Mouse (Mus musculus) MEL (cell line): ENCODE results near the gene Tmem143. TPM values are rescaled to one million over a fixed set of nuclear protein-coding genes. Genes with fewer than 3 reads are reported as not detected.

Experiments used
- DNase-seq: peaks from one replicate; pipeline ENCODE4 v3.0.0; 2011; ENCODE audit warnings: low read depth, low spot score
- H3K27ac ChIP-seq: 2 replicates; pipeline ENCODE4 v1.5.1; 2012; ENCODE audit warnings: low read depth, mild to moderate bottlenecking, control low read depth, low read length, moderate library complexity; ENCODE audit not compliant: control insufficient read depth
- H3K27me3 ChIP-seq, 2 experiments: fragments of 150-350 bp in 1 of 2; sonication (generic) in 1 of 2; 2 replicates each; pipeline ENCODE4 v1.6.1; 2012; ENCODE audit warnings: low read length in 2 of 2, mild to moderate bottlenecking in 2 of 2, improper control_type of control experiment in 1 of 2, moderate library complexity in 1 of 2; ENCODE audit not compliant: insufficient read depth in 2 of 2, control insufficient read depth in 1 of 2
- H3K36me3 ChIP-seq, 2 experiments: 2 replicates each; pipeline ENCODE4 v1.6.1; 2012 to 2014; ENCODE audit warnings: low read length in 2 of 2, improper control_type of control experiment in 1 of 2, inconsistent platforms in 1 of 2, mild to moderate bottlenecking in 1 of 2; ENCODE audit not compliant: insufficient read depth in 2 of 2, control insufficient read depth in 1 of 2
- H3K4me1 ChIP-seq, 2 experiments: fragments of 150-350 bp in 1 of 2; sonication (generic) in 1 of 2; 2 replicates each; pipeline ENCODE4 v1.6.1; 2012; ENCODE audit warnings: low read length in 2 of 2, improper control_type of control experiment in 1 of 2, mild to moderate bottlenecking in 1 of 2; ENCODE audit not compliant: insufficient read depth in 2 of 2, control insufficient read depth in 1 of 2
- H3K4me3 ChIP-seq, 2 experiments: fragments of 150-350 bp in 1 of 2; sonication (generic) in 1 of 2; 2 replicates each; pipeline ENCODE4 v1.5.1; 2012; ENCODE audit warnings: low read depth in 2 of 2, low read length in 2 of 2, mild to moderate bottlenecking in 2 of 2, moderate library complexity in 2 of 2, control low read depth in 1 of 2, improper control_type of control experiment in 1 of 2; ENCODE audit not compliant: control insufficient read depth in 1 of 2, insufficient read depth in 1 of 2
- H3K79me2 ChIP-seq: 2 replicates; pipeline ENCODE4 v1.6.1; 2012; ENCODE audit warnings: mild to moderate bottlenecking, low read length, moderate library complexity; ENCODE audit not compliant: control insufficient read depth, poor library complexity, insufficient read depth
- H3K9ac ChIP-seq: 2 replicates; pipeline ENCODE4 v1.6.1; 2012; ENCODE audit warnings: low read depth, mild to moderate bottlenecking, control low read depth, low read length, moderate library complexity; ENCODE audit not compliant: control insufficient read depth, poor library complexity, severe bottlenecking
- H3K9me3 ChIP-seq: fragments of 150-350 bp; sonication (generic); replicated peaks from 2 replicates; pipeline ENCODE4 v1.6.1; 2012; ENCODE audit warnings: mild to moderate bottlenecking, low read length, improper control_type of control experiment, moderate library complexity; ENCODE audit not compliant: insufficient read depth
- BHLHE40 ChIP-seq: IDR thresholded peaks from 2 replicates; pipeline ENCODE4 v1.6.1; 2012; ENCODE audit warnings: low read depth, mild to moderate bottlenecking, inconsistent platforms, low read length, improper control_type of control experiment, borderline replicate concordance
- CHD1 ChIP-seq: IDR thresholded peaks from 2 replicates; pipeline ENCODE4 v1.6.1; 2012; ENCODE audit warnings: low read depth, mild to moderate bottlenecking, inconsistent platforms, low read length, improper control_type of control experiment
- CHD2 ChIP-seq: IDR thresholded peaks from 2 replicates; pipeline ENCODE4 v1.6.1; 2011; ENCODE audit warnings: low read length, improper control_type of control experiment
- CTCF ChIP-seq, 3 experiments: IDR thresholded peaks in 2 of 3; conservative IDR thresholded peaks in 1 of 3; 2 replicates each; pipeline ENCODE4 v1.5.1; 2011 to 2012; ENCODE audit warnings: low read length in 3 of 3, low read depth in 2 of 3, mild to moderate bottlenecking in 2 of 3, improper control_type of control experiment in 1 of 3, inconsistent platforms in 1 of 3, mixed read lengths in 1 of 3, moderate library complexity in 1 of 3; ENCODE audit not compliant: control insufficient read depth in 1 of 3, insufficient read depth in 1 of 3, poor library complexity in 1 of 3, severe bottlenecking in 1 of 3
- ELF1 ChIP-seq: IDR thresholded peaks from 2 replicates; pipeline ENCODE4 v1.6.1; 2014; ENCODE audit warnings: low read depth, mild to moderate bottlenecking, inconsistent platforms, low read length, improper control_type of control experiment, moderate library complexity
- ETS1 ChIP-seq: IDR thresholded peaks from 2 replicates; pipeline ENCODE4 v1.6.1; 2012; ENCODE audit warnings: low read depth, mild to moderate bottlenecking, inconsistent platforms, low read length, improper control_type of control experiment, moderate library complexity
- GABPA ChIP-seq: IDR thresholded peaks from 2 replicates; pipeline ENCODE4 v1.6.1; 2012; ENCODE audit warnings: low read depth, mild to moderate bottlenecking, inconsistent platforms, low read length, improper control_type of control experiment, moderate library complexity
- HCFC1 ChIP-seq: IDR thresholded peaks from 2 replicates; pipeline ENCODE4 v1.6.1; 2012; ENCODE audit warnings: low read depth, mild to moderate bottlenecking, inconsistent platforms, low read length, improper control_type of control experiment, moderate library complexity
- JUND ChIP-seq: IDR thresholded peaks from 2 replicates; pipeline ENCODE4 v1.6.1; 2011; ENCODE audit warnings: low read depth, mild to moderate bottlenecking, improper control_type of control experiment, low read length
- MAFK ChIP-seq: IDR thresholded peaks from 2 replicates; pipeline ENCODE4 v1.6.1; 2011; ENCODE audit warnings: low read depth, mild to moderate bottlenecking, low read length, improper control_type of control experiment, borderline replicate concordance
- MAX ChIP-seq: IDR thresholded peaks from 2 replicates; pipeline ENCODE4 v1.6.1; 2011; ENCODE audit warnings: low read length, improper control_type of control experiment
- MAZ ChIP-seq: IDR thresholded peaks from 2 replicates; pipeline ENCODE4 v1.6.1; 2012; ENCODE audit warnings: low read depth, mild to moderate bottlenecking, inconsistent platforms, low read length, improper control_type of control experiment
- MEF2A ChIP-seq: IDR thresholded peaks from 2 replicates; pipeline ENCODE4 v1.6.1; 2014; ENCODE audit warnings: low read depth, mild to moderate bottlenecking, inconsistent platforms, low read length, improper control_type of control experiment; ENCODE audit not compliant: poor library complexity, insufficient replicate concordance, severe bottlenecking; ENCODE audit errors: extremely low read depth
- MXI1 ChIP-seq: IDR thresholded peaks from 2 replicates; pipeline ENCODE4 v1.6.1; 2011; ENCODE audit warnings: mild to moderate bottlenecking, low read depth, low read length, improper control_type of control experiment
- MYB ChIP-seq: IDR thresholded peaks from 2 replicates; pipeline ENCODE4 v1.6.1; 2011; ENCODE audit warnings: mild to moderate bottlenecking, low read depth, low read length, improper control_type of control experiment
- MYC ChIP-seq: IDR thresholded peaks from 2 replicates; pipeline ENCODE4 v1.6.1; 2011; ENCODE audit warnings: low read depth, mild to moderate bottlenecking, low read length, improper control_type of control experiment, moderate library complexity
- NELFE ChIP-seq: IDR thresholded peaks from 2 replicates; pipeline ENCODE4 v1.6.1; 2011; ENCODE audit warnings: low read depth, low read length, improper control_type of control experiment
- POLR2AphosphoS2 ChIP-seq: IDR thresholded peaks from 2 replicates; pipeline ENCODE4 v1.6.1; 2011; ENCODE audit warnings: low read length, improper control_type of control experiment
- RAD21 ChIP-seq: IDR thresholded peaks from 2 replicates; pipeline ENCODE4 v1.6.1; 2011; ENCODE audit warnings: mild to moderate bottlenecking, low read depth, low read length, improper control_type of control experiment
- SIN3A ChIP-seq: IDR thresholded peaks from 2 replicates; pipeline ENCODE4 v1.6.1; 2012; ENCODE audit warnings: low read length, improper control_type of control experiment, inconsistent platforms
- SMC3 ChIP-seq: IDR thresholded peaks from 2 replicates; pipeline ENCODE4 v1.6.1; 2011; ENCODE audit warnings: low read depth, low read length, improper control_type of control experiment
- TAL1 ChIP-seq: IDR thresholded peaks from 2 replicates; pipeline ENCODE4 v1.6.1; 2012; ENCODE audit warnings: mild to moderate bottlenecking, inconsistent platforms, low read length, moderate library complexity, mixed read lengths
- TBP ChIP-seq: IDR thresholded peaks from 2 replicates; pipeline ENCODE4 v1.8.0; 2011; ENCODE audit warnings: low read depth, low read length, improper control_type of control experiment
- TCF12 ChIP-seq: IDR thresholded peaks from 2 replicates; pipeline ENCODE4 v1.6.1; 2014; ENCODE audit warnings: low read depth, mild to moderate bottlenecking, inconsistent platforms, low read length, improper control_type of control experiment, moderate library complexity
- UBTF ChIP-seq: IDR thresholded peaks from 2 replicates; pipeline ENCODE4 v1.6.1; 2012; ENCODE audit warnings: low read depth, mild to moderate bottlenecking, inconsistent platforms, low read length, improper control_type of control experiment, moderate library complexity, borderline replicate concordance; ENCODE audit not compliant: insufficient read depth
- USF1 ChIP-seq: IDR thresholded peaks from 2 replicates; pipeline ENCODE4 v1.6.1; 2014; ENCODE audit warnings: low read depth, mild to moderate bottlenecking, inconsistent platforms, low read length, improper control_type of control experiment, moderate library complexity
- ZC3H11A ChIP-seq: IDR thresholded peaks from 2 replicates; pipeline ENCODE4 v1.6.1; 2012; ENCODE audit warnings: low read depth, mild to moderate bottlenecking, inconsistent platforms, low read length, improper control_type of control experiment
- ZKSCAN1 ChIP-seq: IDR thresholded peaks from 2 replicates; pipeline ENCODE4 v1.6.1; 2012; ENCODE audit warnings: low read depth, mild to moderate bottlenecking, inconsistent platforms, low read length, improper control_type of control experiment, moderate library complexity
- ZNF384 ChIP-seq: IDR thresholded peaks from 2 replicates; pipeline ENCODE4 v1.6.1; 2012; ENCODE audit warnings: low read depth, mild to moderate bottlenecking, inconsistent platforms, low read length, improper control_type of control experiment
- polyA plus RNA-seq, 2 experiments: library from polyadenylated mRNA; stranded (reverse) in 1 of 2; unstranded in 1 of 2; fragments of >175 nt in 1 of 2; fragments of >200 nt in 1 of 2; gene quantifications; 2 replicates each; pipeline versions ENCODE4 v1.2.1 to v1.2.4; 2012; ENCODE audit warnings: low replicate concordance in 2 of 2, low read depth in 1 of 2; ENCODE audit not compliant: insufficient read length in 2 of 2, insufficient read depth in 1 of 2, missing spikeins in 1 of 2
- total RNA-seq: library from RNA; depleted of rRNA; stranded (reverse); fragments of 300-350 nt; gene quantifications from 2 replicates; pipeline ENCODE4 v1.2.3, GENCODE M21; 2012

Gene Tmem143
- total and polyA plus RNA-seq, 3 experiments: 10.7 to 20.1 TPM; not detected in 1

DNA sequence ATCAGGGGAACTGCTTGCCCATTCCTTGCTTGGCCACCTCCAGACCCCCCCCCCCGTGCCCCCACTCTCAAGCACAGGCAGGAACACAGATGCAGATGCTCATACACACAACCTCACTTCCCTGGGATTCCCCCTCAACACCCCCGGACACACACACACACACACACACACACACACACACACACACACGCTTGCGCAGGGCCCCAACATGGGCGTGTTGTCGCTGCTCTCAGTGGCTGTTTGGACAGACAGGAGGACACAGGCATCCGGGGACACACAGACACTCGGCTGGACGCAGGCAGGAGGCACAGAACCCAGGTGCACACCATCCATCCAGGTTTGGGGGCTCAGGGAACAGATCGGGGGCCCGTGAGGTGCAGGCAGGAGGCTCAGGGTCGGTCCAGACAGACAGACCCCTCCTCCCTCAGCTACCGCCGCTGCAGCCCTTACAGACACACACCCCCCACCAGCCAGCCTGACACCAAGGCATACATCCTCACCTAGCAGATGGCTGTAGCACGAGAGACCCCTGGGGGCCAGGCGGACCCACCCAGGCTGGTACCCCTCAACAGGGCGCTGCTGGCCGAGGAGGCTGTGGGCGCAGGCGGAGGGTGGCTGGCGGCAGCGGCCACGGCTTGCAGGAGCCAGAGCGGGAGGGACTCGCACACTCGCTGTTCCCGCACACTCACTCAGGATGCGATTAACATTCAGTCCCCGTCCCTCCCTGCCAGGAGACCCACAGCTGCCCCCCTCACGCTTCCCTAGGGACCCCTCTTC lies 26.3 kb upstream of the Tmem143 start:
- TF ChIP-seq MAZ: no peak
- TF ChIP-seq MAFK: no peak
- TF ChIP-seq MYB: no peak
- TF ChIP-seq ZNF384: no peak
- TF ChIP-seq ELF1: no peak
- TF ChIP-seq, all 39 proteins: peak for 0
- no peak for DNase-seq
- H3K9ac ChIP-seq: no peak overlapping the region
- no peak overlapping the region for H3K27ac ChIP-seq
- H3K9me3 ChIP-seq: no peaks in the 10 kb centered on the region
- H3K4me1 ChIP-seq: peaks cover 5 to 13% of the 10 kb centered on the region in 2 experiments; a peak in 3 of 4 replicates
- H3K4me3 ChIP-seq: no peak overlapping the region
- peaks cover 0 to 3% of the 10 kb centered on the region in 2 experiments; a peak in 1 of 4 replicates for H3K36me3 ChIP-seq
- no peaks in the 10 kb centered on the region; a peak in 1 of 4 replicates for H3K27me3 ChIP-seq
- H3K79me2 ChIP-seq: peaks cover 12% of the 10 kb centered on the region

DNA sequence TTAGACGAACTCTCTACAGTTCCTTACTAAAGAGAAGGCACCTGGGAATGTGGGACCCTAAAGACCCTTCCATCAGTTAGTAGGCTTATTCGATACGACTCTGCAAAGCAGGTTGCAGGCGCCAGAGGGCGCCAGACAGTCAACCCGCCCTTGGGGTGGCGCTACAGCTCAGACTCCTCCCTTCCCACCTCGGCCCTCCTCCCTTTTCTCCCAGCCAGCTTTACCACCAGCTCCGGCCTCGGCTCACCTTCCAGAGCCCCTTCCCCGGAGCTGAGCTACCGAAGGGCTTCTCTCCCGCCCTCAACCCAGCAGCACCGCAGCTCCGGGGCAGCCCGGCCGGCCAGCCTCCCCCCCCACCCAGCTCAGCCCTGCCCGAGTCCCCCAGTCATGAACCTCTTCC lies 24.1 kb upstream of the Tmem143 start, which contains the start of gene Kdelr1:
Kdelr1 (plus strand) TSS at position 149 of the 400 bp plus-strand sequence.
- Histone ChIP-seq H3K79me2 (peaks cover 11% of the 10 kb centered on the region), H3K9me3 (no peaks in the 10 kb centered on the region), H3K4me1 (peaks cover 0 to 7% of the 10 kb centered on the region in 2 experiments; a peak in 2 of 4 replicates), H3K9ac (peak within 1 kb of the TSS; percentile 97), H3K27ac (peak within 1 kb of the TSS; percentile 46), H3K27me3 (no peaks in the 10 kb centered on the region; a peak in 1 of 4 replicates), H3K36me3 (peaks cover 0 to 2% of the 10 kb centered on the region in 2 experiments; a peak in 2 of 4 replicates), H3K4me3 (peak within 1 kb of the TSS; percentile 76 to 86)
- peak; percentile 89 for DNase-seq
- TF ChIP-seq CHD2 (no peak), HCFC1 (peak; percentile 42), MEF2A (no peak), BHLHE40 (no peak), POLR2AphosphoS2 (peak; percentile 66; the same call in 1 of the 2 replicates), UBTF (no peak), SIN3A (no peak; the same call in 1 of the 2 replicates), MXI1 (no peak), MYB (no peak), RAD21 (peak; percentile 48), TAL1 (no peak), ETS1 (no peak), SMC3 (peak; percentile 86), CHD1 (no peak), USF1 (no peak), GABPA (no peak), MAX (no peak), JUND (no peak), MAZ (peak; percentile 75), NELFE (peak; percentile 66), TBP (0 out of 2 replicates have a peak, but pooled peaks have one; percentile 49), MAFK (no peak), ELF1 (no peak; the same call in 1 of the 2 replicates), MYC (no peak), CTCF (IDR thresholded peaks at IDR 0.05 in 2 of 3, conservative IDR thresholded peaks at IDR 0.05 in 1 of 3; ENCODE audit: control insufficient read depth in 1 of 3, insufficient read depth in 1 of 3, low read depth in 2 of 3, low read length in 3 of 3, poor library complexity in 1 of 3, severe bottlenecking in 1 of 3) (peak; percentile 93 to 97 (median 95)), ZNF384 (no peak), TCF12 (0 out of 2 replicates have a peak, but pooled peaks have one; percentile 38), ZKSCAN1 (no peak), ZC3H11A (no peak)
